Mouse (Mus musculus): ENCODE data around the gene Fbxl3. TPM values are rescaled to one million over a fixed set of nuclear protein-coding genes. Genes with fewer than 3 reads are reported as not detected.

The Fbxl3 gene
- polyA plus RNA-seq, 2 experiments = 39.2 to 84.7 TPM

DNA sequence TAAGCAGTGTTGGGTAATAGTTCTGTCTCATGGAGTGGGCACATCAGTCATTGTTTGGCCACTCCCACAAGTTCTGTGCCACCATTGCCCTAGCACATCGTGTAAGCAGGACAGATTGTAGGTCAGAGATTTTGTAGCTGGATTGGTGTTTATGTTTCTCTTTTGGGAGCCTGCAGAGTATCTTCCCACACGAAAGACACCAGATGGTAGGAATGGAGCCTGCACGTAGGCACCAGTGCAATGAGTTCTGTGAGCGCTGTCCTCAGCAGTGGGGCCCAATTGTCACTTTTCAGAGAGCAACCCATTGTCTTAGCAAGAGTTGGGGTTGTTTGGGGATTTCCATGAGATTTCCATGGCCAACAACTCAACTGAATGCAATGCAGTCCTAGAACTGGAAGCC is 10.6 kb upstream of the Fbxl3 start:
- H3K36me3 ChIP-seq (ENCODE audit: control insufficient read depth, insufficient read depth, low read length) = peaks cover 22% of the 10 kb centered on the region
- no peak overlapping the region for H3K27ac ChIP-seq (replicated peaks; ENCODE audit: low read depth, low read length)
- no peaks in the 10 kb centered on the region for H3K9me3 ChIP-seq (ENCODE audit: control insufficient read depth, low read length)
- H3K4me3 ChIP-seq (replicated peaks; ENCODE audit: low read length) = no peak overlapping the region
- no peak for DNase-seq (ENCODE audit: low spot score)
- WGBS = 91% methylated on average over 4 of the region's 4 CpGs
- no peak overlapping the region for H3K9ac ChIP-seq (ENCODE audit: low read depth, low read length, severe bottlenecking)
- no peaks in the 10 kb centered on the region for H3K4me1 ChIP-seq (ENCODE audit: control insufficient read depth, insufficient read depth, low read length)
- no peak for TF ChIP-seq POLR2A (IDR thresholded peaks at IDR 0.05; ENCODE audit: borderline replicate concordance, extremely low read depth, insufficient read depth, insufficient read length)
- ATAC-seq (ENCODE audit: low FRiP score, low read depth) = no peak
- H3K4me2 ChIP-seq (replicated peaks; ENCODE audit: low read depth, low read length, severe bottlenecking) = no peak overlapping the region
- no peaks in the 10 kb centered on the region for H3K27me3 ChIP-seq (ENCODE audit: control insufficient read depth, insufficient read depth, low read length)

DNA sequence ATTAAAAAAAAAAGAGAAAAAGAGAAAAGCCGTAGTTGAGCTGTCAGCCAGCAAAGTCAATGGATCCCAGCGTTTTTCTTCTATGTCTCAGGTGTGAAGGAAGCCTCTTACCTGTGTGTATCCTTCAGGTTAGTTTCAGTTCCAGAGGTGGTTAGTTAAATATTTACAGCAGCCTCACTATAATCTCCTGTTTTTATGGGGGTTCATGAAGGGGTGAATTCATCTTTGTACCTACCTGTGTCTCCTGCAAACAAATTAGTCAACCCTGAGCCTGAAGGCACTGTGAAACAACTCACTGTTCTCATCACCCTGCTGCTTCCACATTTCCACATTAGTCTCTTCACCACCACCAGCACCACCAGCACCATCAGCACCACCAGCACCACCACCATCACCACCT is 6.9 kb upstream of the Fbxl3 start:
- WGBS = 94% methylated on average over 2 of the region's 2 CpGs
- Histone ChIP-seq H3K9me3 (ENCODE audit: control insufficient read depth, low read length) (no peaks in the 10 kb centered on the region), H3K4me1 (ENCODE audit: control insufficient read depth, insufficient read depth, low read length) (no peaks in the 10 kb centered on the region), H3K4me2 (replicated peaks; ENCODE audit: low read depth, low read length, severe bottlenecking) (no peak overlapping the region), H3K4me3 (replicated peaks; ENCODE audit: low read length) (no peak overlapping the region), H3K9ac (ENCODE audit: low read depth, low read length, severe bottlenecking) (no peak overlapping the region), H3K27ac (replicated peaks; ENCODE audit: low read depth, low read length) (no peak overlapping the region), H3K36me3 (ENCODE audit: control insufficient read depth, insufficient read depth, low read length) (no peaks in the 10 kb centered on the region), H3K27me3 (ENCODE audit: control insufficient read depth, insufficient read depth, low read length) (no peaks in the 10 kb centered on the region)
- ATAC-seq (ENCODE audit: low FRiP score, low read depth) (no peak), DNase-seq (ENCODE audit: low spot score) (no peak)
- TF ChIP-seq POLR2A (IDR thresholded peaks at IDR 0.05; ENCODE audit: borderline replicate concordance, extremely low read depth, insufficient read depth, insufficient read length) = no peak

GRCm38 (mm10) chr14:103102731-103103335 is 3.5 kb upstream of the Fbxl3 start:
- H3K4me3 ChIP-seq (replicated peaks; ENCODE audit: low read length) = no peak overlapping the region
- H3K27ac ChIP-seq (replicated peaks; ENCODE audit: low read depth, low read length) = no peak overlapping the region
- H3K9me3 ChIP-seq (ENCODE audit: control insufficient read depth, low read length) = no peaks in the 10 kb centered on the region
- H3K9ac ChIP-seq (ENCODE audit: low read depth, low read length, severe bottlenecking) = no peak overlapping the region
- no peaks in the 10 kb centered on the region for H3K27me3 ChIP-seq (ENCODE audit: control insufficient read depth, insufficient read depth, low read length)
- WGBS = 82% methylated on average over 10 of the region's 10 CpGs
- DNase-seq (ENCODE audit: low spot score) = no peak
- TF ChIP-seq POLR2A (IDR thresholded peaks at IDR 0.05; ENCODE audit: borderline replicate concordance, extremely low read depth, insufficient read depth, insufficient read length) = no peak
- H3K36me3 ChIP-seq (ENCODE audit: control insufficient read depth, insufficient read depth, low read length) = no peaks in the 10 kb centered on the region
- H3K4me2 ChIP-seq (replicated peaks; ENCODE audit: low read depth, low read length, severe bottlenecking) = no peak overlapping the region
- no peak for ATAC-seq (ENCODE audit: low FRiP score, low read depth)
- 0 out of 2 replicates have a peak, but pooled peaks cover 3% of the 10 kb centered on the region for H3K4me1 ChIP-seq (ENCODE audit: control insufficient read depth, insufficient read depth, low read length)

- Histone ChIP-seq H3K4me2 (replicated peaks; ENCODE audit: low read depth, low read length, severe bottlenecking) (no peak overlapping the region), H3K9ac (ENCODE audit: low read depth, low read length, severe bottlenecking) (no peak overlapping the region), H3K36me3 (ENCODE audit: control insufficient read depth, insufficient read depth, low read length) (no peaks in the 10 kb centered on the region), H3K27ac (replicated peaks; ENCODE audit: low read depth, low read length) (no peak overlapping the region), H3K4me3 (replicated peaks; ENCODE audit: low read length) (no peak overlapping the region), H3K27me3 (ENCODE audit: control insufficient read depth, insufficient read depth, low read length) (no peaks in the 10 kb centered on the region), H3K4me1 (ENCODE audit: control insufficient read depth, insufficient read depth, low read length) (peaks cover 6% of the 10 kb centered on the region; the same call in 1 of the 2 replicates), H3K9me3 (ENCODE audit: control insufficient read depth, low read length) (no peaks in the 10 kb centered on the region)
- TF ChIP-seq POLR2A (IDR thresholded peaks at IDR 0.05; ENCODE audit: borderline replicate concordance, extremely low read depth, insufficient read depth, insufficient read length) = no peak
- no peak for DNase-seq (ENCODE audit: low spot score)
- ATAC-seq (ENCODE audit: low FRiP score, low read depth) = no peak
- WGBS = 77% methylated on average over 6 of the region's 6 CpGs
Observed at GRCm38 (mm10) chr14:103102246-103102645, 2.9 kb upstream of the Fbxl3 start.

GRCm38 (mm10) chr14:103101171-103101570 is 1.8 kb upstream of the Fbxl3 start:
- ATAC-seq (ENCODE audit: low FRiP score, low read depth) (no peak), DNase-seq (ENCODE audit: low spot score) (no peak)
- no peak overlapping the region for H3K4me2 ChIP-seq (replicated peaks; ENCODE audit: low read depth, low read length, severe bottlenecking)
- no peak overlapping the region for H3K9ac ChIP-seq (ENCODE audit: low read depth, low read length, severe bottlenecking)
- H3K27me3 ChIP-seq (ENCODE audit: control insufficient read depth, insufficient read depth, low read length) = no peaks in the 10 kb centered on the region
- H3K4me1 ChIP-seq (ENCODE audit: control insufficient read depth, insufficient read depth, low read length) = peaks cover 8% of the 10 kb centered on the region; the same call in 1 of the 2 replicates
- H3K27ac ChIP-seq (replicated peaks; ENCODE audit: low read depth, low read length) = no peak overlapping the region
- no peaks in the 10 kb centered on the region for H3K9me3 ChIP-seq (ENCODE audit: control insufficient read depth, low read length)
- no peak overlapping the region for H3K4me3 ChIP-seq (replicated peaks; ENCODE audit: low read length)
- H3K36me3 ChIP-seq (ENCODE audit: control insufficient read depth, insufficient read depth, low read length) = no peaks in the 10 kb centered on the region
- WGBS = 73% methylated on average over 3 of the region's 3 CpGs
- TF ChIP-seq POLR2A (IDR thresholded peaks at IDR 0.05; ENCODE audit: borderline replicate concordance, extremely low read depth, insufficient read depth, insufficient read length) = no peak
